Mouse (Mus musculus) forebrain, embryonic 14.5 days (tissue): ENCODE measurements around the gene Lsg1. TPM values are rescaled to one million over a fixed set of nuclear protein-coding genes. Genes with fewer than 3 reads are reported as not detected.
A peak's percentile ranks its signal among the peaks of the same experiment; 100 is the strongest.

Experiments
- ATAC-seq: fragments of 200-750 bp; cut with Nextera tagmentation; 2 replicates; pipeline ENCODE4 v1.8.0; 2017; ENCODE audit warnings: mild to moderate bottlenecking, moderate library complexity
- DNase-seq: peaks from one replicate; pipeline ENCODE4 v3.0.0-alpha.2; 2015; ENCODE audit warnings: low spot score
- H3K27ac ChIP-seq: fragments of 300-500 bp; sonication (generic); 2 replicates; pipeline ENCODE4 v1.5.1; 2014; ENCODE audit warnings: low read depth, mild to moderate bottlenecking, control low read depth, low read length, moderate library complexity
- H3K27me3 ChIP-seq: fragments of 300-500 bp; sonication (generic); replicated peaks from 2 replicates; pipeline ENCODE4 v1.6.1; 2014; ENCODE audit warnings: low read length, control low read depth, mixed read lengths; ENCODE audit not compliant: control insufficient read depth, insufficient read depth
- H3K36me3 ChIP-seq: fragments of 300-500 bp; sonication (generic); 2 replicates; pipeline ENCODE4 v1.6.1; 2014; ENCODE audit warnings: low read length, control low read depth; ENCODE audit not compliant: control insufficient read depth, insufficient read depth
- H3K4me1 ChIP-seq: fragments of 300-500 bp; sonication (generic); 2 replicates; pipeline ENCODE4 v1.6.1; 2014; ENCODE audit warnings: antibody characterized with exemption, low read length, control low read depth; ENCODE audit not compliant: control insufficient read depth, insufficient read depth
- H3K4me2 ChIP-seq: fragments of 300-500 bp; sonication (generic); 2 replicates; pipeline ENCODE4 v1.6.1; 2014; ENCODE audit warnings: mild to moderate bottlenecking, control low read depth, low read length
- H3K4me3 ChIP-seq: fragments of 300-500 bp; sonication (generic); 2 replicates; pipeline ENCODE4 v1.5.1; 2014; ENCODE audit warnings: low read depth, low read length, control low read depth
- H3K9ac ChIP-seq: fragments of 300-500 bp; sonication (generic); 2 replicates; pipeline ENCODE4 v1.6.1; 2014; ENCODE audit warnings: mild to moderate bottlenecking, low read length, control low read depth, moderate library complexity
- H3K9me3 ChIP-seq: fragments of 300-500 bp; sonication (generic); replicated peaks from 2 replicates; pipeline ENCODE4 v1.6.1; 2016; ENCODE audit warnings: low read length, control low read depth, mixed read lengths; ENCODE audit not compliant: control insufficient read depth
- WGBS: fragments of 180-500 bp; shearing (Covaris S2); extraction: QIAGEN DNeasy Blood & Tissue Kit; methylation state at CpG from one replicate; pipeline ENCODE4 v1.1.7; 2014; 5-methylcytosine and 5-hydroxymethylcytosine counted together
- polyA plus RNA-seq: library from polyadenylated mRNA; unstranded; fragments of >200 nt; fragmentation: Nextera tagmentation; extraction: Ambion mirVana; gene quantifications from 2 replicates; pipeline ENCODE4 v1.2.1, GENCODE M21; 2014

The Lsg1 gene
- polyA plus RNA-seq, 1 experiment from 2014 or later: 62.3 TPM

DNA sequence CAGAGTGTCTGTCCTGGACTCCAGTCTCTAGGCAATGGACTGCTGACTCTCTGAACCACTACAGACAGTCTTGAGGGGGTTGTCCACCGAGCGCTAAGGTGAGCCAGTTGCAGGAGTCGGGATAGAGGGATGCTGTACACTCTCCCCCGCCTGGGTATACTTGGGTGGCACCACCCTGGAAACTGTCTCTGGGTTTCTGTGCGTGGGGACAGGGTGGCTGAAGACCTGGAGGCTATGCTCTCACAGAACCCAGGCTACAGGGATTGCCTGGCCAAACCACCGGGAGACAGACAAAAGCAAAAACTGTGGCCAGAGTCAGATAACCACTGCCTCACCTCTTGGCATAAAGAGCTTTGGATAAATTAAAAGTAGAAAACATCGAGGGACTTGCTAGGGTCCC lies 37.9 kb downstream of the Lsg1 start:
- Histone ChIP-seq H3K27me3 (no peaks in the 10 kb centered on the region), H3K4me2 (peak overlapping the region; percentile 53), H3K4me3 (peak overlapping the region; percentile 74), H3K36me3 (peaks cover 26% of the 10 kb centered on the region), H3K4me1 (peaks cover 5% of the 10 kb centered on the region; the same call in 1 of the 2 replicates), H3K9me3 (no peaks in the 10 kb centered on the region), H3K9ac (peak overlapping the region; percentile 90), H3K27ac (no peak overlapping the region)
- ATAC-seq (no peak), DNase-seq (no peak)
- WGBS: 81% methylated on average over 7 of the region's 7 CpGs

GRCm38 (mm10) chr16:30548291-30548690 lies 39.1 kb downstream of the Lsg1 start:
- Histone ChIP-seq H3K9ac (peak overlapping the region; percentile 90; the same call in 1 of the 2 replicates), H3K9me3 (no peaks in the 10 kb centered on the region), H3K4me1 (peaks cover 5% of the 10 kb centered on the region; the same call in 1 of the 2 replicates), H3K36me3 (peaks cover 32% of the 10 kb centered on the region), H3K4me3 (no peak overlapping the region), H3K27me3 (no peaks in the 10 kb centered on the region), H3K4me2 (peak overlapping the region; percentile 53), H3K27ac (no peak overlapping the region)
- no peak for ATAC-seq
- DNase-seq: no peak
- 84% methylated on average over 5 of the region's 5 CpGs for WGBS

- no peak overlapping the region for H3K4me3 ChIP-seq
- DNase-seq: no peak
- no peaks in the 10 kb centered on the region for H3K9me3 ChIP-seq
- H3K4me2 ChIP-seq: no peak overlapping the region
- WGBS: 92% methylated on average over 4 of the region's 4 CpGs
- H3K27ac ChIP-seq: no peak overlapping the region
- no peak for ATAC-seq
- peaks cover 52% of the 10 kb centered on the region for H3K36me3 ChIP-seq
- 0 out of 2 replicates have a peak, but pooled peaks cover 5% of the 10 kb centered on the region for H3K4me1 ChIP-seq
- no peaks in the 10 kb centered on the region for H3K27me3 ChIP-seq
- no peak overlapping the region for H3K9ac ChIP-seq
Measured at GRCm38 (mm10) chr16:30544693-30545092, 42.7 kb downstream of the Lsg1 start.

DNA sequence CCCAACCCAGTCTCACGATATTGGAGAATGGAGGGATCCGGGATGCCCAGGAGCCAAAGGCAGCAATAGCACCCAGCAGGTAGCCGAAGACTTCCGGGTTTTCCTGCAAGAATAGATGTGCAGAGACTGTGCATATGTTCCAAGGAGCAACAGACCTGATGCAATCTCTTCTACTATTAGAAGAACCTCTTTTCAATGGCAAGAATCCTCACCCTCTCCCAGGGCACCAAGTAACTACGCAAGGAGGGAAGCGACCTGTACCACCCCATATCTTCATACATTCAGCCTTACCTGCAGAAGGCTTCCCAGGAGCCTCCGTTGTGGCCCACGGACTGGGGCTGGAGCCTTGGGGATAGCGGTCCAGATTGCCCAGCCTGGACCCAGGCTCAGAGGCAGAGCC lies 44.0 kb downstream of the Lsg1 start:
- Histone ChIP-seq H3K36me3 (peaks cover 54% of the 10 kb centered on the region), H3K27ac (no peak overlapping the region), H3K9me3 (no peaks in the 10 kb centered on the region), H3K9ac (no peak overlapping the region), H3K4me1 (no peaks in the 10 kb centered on the region), H3K27me3 (no peaks in the 10 kb centered on the region), H3K4me2 (no peak overlapping the region), H3K4me3 (no peak overlapping the region)
- 89% methylated on average over 9 of the region's 9 CpGs for WGBS
- no peak for ATAC-seq
- DNase-seq: no peak

DNA sequence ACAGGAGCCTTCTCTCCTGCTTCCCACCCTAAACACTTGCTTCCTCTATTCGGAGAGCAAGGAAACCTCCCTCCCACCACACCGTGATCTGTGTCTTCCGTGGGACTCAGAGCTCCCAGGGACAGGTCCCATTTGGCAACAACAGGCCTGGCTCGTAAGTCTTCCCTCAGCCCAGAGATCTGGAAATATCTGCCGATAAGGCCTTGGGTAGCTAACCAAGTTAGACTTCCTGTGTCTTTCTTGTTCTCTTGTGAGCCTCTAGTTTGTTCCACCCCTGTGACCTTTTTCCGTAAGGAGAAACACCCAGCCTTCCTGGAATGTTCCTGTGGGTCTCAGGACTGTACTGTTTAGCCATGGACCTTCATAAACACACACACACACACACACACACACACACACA lies 44.6 kb downstream of the Lsg1 start:
- no peak for ATAC-seq

GRCm38 (mm10) chr16:30540107-30541001 lies 47.0 kb downstream of the Lsg1 start:
- ATAC-seq (no peak), DNase-seq (no peak)
- Histone ChIP-seq H3K9ac (no peak overlapping the region), H3K36me3 (peaks cover 45% of the 10 kb centered on the region), H3K4me2 (no peak overlapping the region), H3K9me3 (no peaks in the 10 kb centered on the region), H3K4me1 (no peaks in the 10 kb centered on the region), H3K4me3 (no peak overlapping the region), H3K27me3 (no peaks in the 10 kb centered on the region), H3K27ac (no peak overlapping the region)
- 74% methylated on average over 20 of the region's 20 CpGs for WGBS

More for the DNA sequence above, 44.6 kb downstream of the Lsg1 start:
- H3K36me3 ChIP-seq: peaks cover 54% of the 10 kb centered on the region
- no peak overlapping the region for H3K4me2 ChIP-seq
- DNase-seq: no peak
- no peaks in the 10 kb centered on the region for H3K4me1 ChIP-seq
- no peak overlapping the region for H3K27ac ChIP-seq
- no peak overlapping the region for H3K4me3 ChIP-seq
- 90% methylated on average over 6 of the region's 6 CpGs for WGBS
- no peaks in the 10 kb centered on the region for H3K27me3 ChIP-seq
- H3K9me3 ChIP-seq: no peaks in the 10 kb centered on the region
- no peak overlapping the region for H3K9ac ChIP-seq

GRCm38 (mm10) chr16:30539433-30539832 lies 48.0 kb downstream of the Lsg1 start:
- H3K4me1 ChIP-seq: no peaks in the 10 kb centered on the region
- no peak overlapping the region for H3K27ac ChIP-seq
- H3K9ac ChIP-seq: no peak overlapping the region
- peak; percentile 54 for ATAC-seq
- 29% methylated on average over 10 of the region's 10 CpGs for WGBS
- H3K4me2 ChIP-seq: no peak overlapping the region
- no peak overlapping the region for H3K4me3 ChIP-seq
- DNase-seq: peak; percentile 58
- no peaks in the 10 kb centered on the region for H3K9me3 ChIP-seq
- H3K36me3 ChIP-seq: peaks cover 36% of the 10 kb centered on the region
- H3K27me3 ChIP-seq: no peaks in the 10 kb centered on the region

GRCm38 (mm10) chr16:30535075-30535474 lies 52.3 kb downstream of the Lsg1 start:
- no peak overlapping the region for H3K9ac ChIP-seq
- 85% methylated on average over 1 of the region's 1 CpGs for WGBS

DNA sequence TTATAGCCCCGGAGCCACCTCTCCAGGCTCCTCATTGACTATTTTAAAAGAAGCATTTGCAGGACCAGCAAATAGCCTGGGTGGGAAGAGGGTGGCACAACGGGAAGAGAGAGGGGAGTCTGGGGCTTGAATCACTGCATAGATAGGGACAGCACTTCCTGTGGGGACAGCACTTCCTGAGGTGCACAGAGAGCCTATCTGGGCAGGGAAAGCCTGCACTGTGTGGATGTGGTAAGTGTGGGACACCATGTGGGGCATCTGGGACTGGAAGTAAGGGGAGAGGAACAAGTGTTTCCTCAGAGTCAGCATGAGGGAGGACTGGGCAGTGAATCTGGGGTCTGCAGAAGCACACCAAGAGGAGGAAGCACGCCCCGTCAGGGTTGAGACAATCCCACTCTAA lies 53.8 kb downstream of the Lsg1 start:
- Histone ChIP-seq H3K27me3 (no peaks in the 10 kb centered on the region), H3K4me3 (no peak overlapping the region), H3K36me3 (peaks cover 35% of the 10 kb centered on the region; the same call in 1 of the 2 replicates), H3K4me2 (no peak overlapping the region), H3K27ac (no peak overlapping the region), H3K9ac (no peak overlapping the region), H3K4me1 (no peaks in the 10 kb centered on the region), H3K9me3 (no peaks in the 10 kb centered on the region)
- no peak for DNase-seq
- 85% methylated on average over 4 of the region's 4 CpGs for WGBS
- no peak for ATAC-seq

More at GRCm38 (mm10) chr16:30535075-30535474, 52.3 kb downstream of the Lsg1 start:
- H3K4me3 ChIP-seq: no peak overlapping the region
- ATAC-seq (no peak), DNase-seq (no peak)
- no peaks in the 10 kb centered on the region for H3K27me3 ChIP-seq
- H3K4me1 ChIP-seq: no peaks in the 10 kb centered on the region
- no peak overlapping the region for H3K27ac ChIP-seq
- no peak overlapping the region for H3K4me2 ChIP-seq
- peaks cover 23% of the 10 kb centered on the region; the same call in 1 of the 2 replicates for H3K36me3 ChIP-seq
- no peaks in the 10 kb centered on the region for H3K9me3 ChIP-seq
